Mouse (Mus musculus): ENCODE data around the gene Acads. TPM values are rescaled to one million over a fixed set of nuclear protein-coding genes. Genes with fewer than 3 reads are reported as not detected.

Gene Acads
- polyA plus RNA-seq, 1 experiment from 2014 or later: 89.5 TPM

- Histone ChIP-seq H3K4me3 (ENCODE audit: control insufficient read depth in 1 of 2, insufficient read depth in 1 of 2, low read depth in 1 of 2, low read length in 2 of 2) (no peak overlapping the region), H3K27ac (replicated peaks in 1 of 2; ENCODE audit: control insufficient read depth in 1 of 2, insufficient read depth in 1 of 2, low read depth in 2 of 2, low read length in 2 of 2) (no peak overlapping the region), H3K9me3 (ENCODE audit: control insufficient read depth, low read length) (no peaks in the 10 kb centered on the region), H3K27me3 (ENCODE audit: control insufficient read depth, insufficient read depth, low read length) (no peaks in the 10 kb centered on the region), H3K9ac (ENCODE audit: low read length) (no peak overlapping the region), H3K36me3 (ENCODE audit: control insufficient read depth, insufficient read depth, low read length) (peaks cover 8% of the 10 kb centered on the region), H3K4me1 (ENCODE audit: control insufficient read depth in 2 of 2, insufficient read depth in 2 of 2, low read length in 2 of 2) (peaks cover 24 to 59% of the 10 kb centered on the region in 2 experiments), H3K4me2 (ENCODE audit: low read length) (no peak overlapping the region)
- no peak for ATAC-seq (ENCODE audit: insufficient number of reproducible peaks, insufficient read depth, low FRiP score, low read depth)
- WGBS: 85% methylated on average over 11 of the region's 11 CpGs
Measured at GRCm38 (mm10) chr5:115068671-115069421, 50.3 kb downstream of the Acads start.

GRCm38 (mm10) chr5:115066245-115066644, 52.9 kb downstream of the Acads start:
- no peak overlapping the region for H3K27ac ChIP-seq (replicated peaks in 1 of 2; ENCODE audit: control insufficient read depth in 1 of 2, insufficient read depth in 1 of 2, low read depth in 2 of 2, low read length in 2 of 2)
- no peaks in the 10 kb centered on the region for H3K9me3 ChIP-seq (ENCODE audit: control insufficient read depth, low read length)
- WGBS: 33% methylated on average over 4 of the region's 4 CpGs
- peaks cover 15 to 44% of the 10 kb centered on the region in 2 experiments for H3K4me1 ChIP-seq (ENCODE audit: control insufficient read depth in 2 of 2, insufficient read depth in 2 of 2, low read length in 2 of 2)
- H3K9ac ChIP-seq (ENCODE audit: low read length): no peak overlapping the region
- no peaks in the 10 kb centered on the region for H3K27me3 ChIP-seq (ENCODE audit: control insufficient read depth, insufficient read depth, low read length)
- no peak for ATAC-seq (ENCODE audit: insufficient number of reproducible peaks, insufficient read depth, low FRiP score, low read depth)
- no peak overlapping the region for H3K4me2 ChIP-seq (ENCODE audit: low read length)
- H3K36me3 ChIP-seq (ENCODE audit: control insufficient read depth, insufficient read depth, low read length): peaks cover 20% of the 10 kb centered on the region
- no peak overlapping the region for H3K4me3 ChIP-seq (ENCODE audit: control insufficient read depth in 1 of 2, insufficient read depth in 1 of 2, low read depth in 1 of 2, low read length in 2 of 2)

- Histone ChIP-seq H3K36me3 (ENCODE audit: control insufficient read depth, insufficient read depth, low read length) (peaks cover 20% of the 10 kb centered on the region), H3K4me3 (ENCODE audit: control insufficient read depth in 1 of 2, insufficient read depth in 1 of 2, low read depth in 1 of 2, low read length in 2 of 2) (no peak overlapping the region), H3K9me3 (ENCODE audit: control insufficient read depth, low read length) (no peaks in the 10 kb centered on the region), H3K27me3 (ENCODE audit: control insufficient read depth, insufficient read depth, low read length) (no peaks in the 10 kb centered on the region), H3K9ac (ENCODE audit: low read length) (no peak overlapping the region), H3K4me2 (ENCODE audit: low read length) (no peak overlapping the region), H3K4me1 (ENCODE audit: control insufficient read depth in 2 of 2, insufficient read depth in 2 of 2, low read length in 2 of 2) (peaks cover 16 to 46% of the 10 kb centered on the region in 2 experiments), H3K27ac (replicated peaks in 1 of 2; ENCODE audit: control insufficient read depth in 1 of 2, insufficient read depth in 1 of 2, low read depth in 2 of 2, low read length in 2 of 2) (no peak overlapping the region)
- WGBS: 88% methylated on average over 7 of the region's 7 CpGs
- no peak for ATAC-seq (ENCODE audit: insufficient number of reproducible peaks, insufficient read depth, low FRiP score, low read depth)
Measured at GRCm38 (mm10) chr5:115063391-115063790, 55.8 kb downstream of the Acads start.

GRCm38 (mm10) chr5:115062566-115062965, 56.6 kb downstream of the Acads start:
- no peak overlapping the region for H3K4me3 ChIP-seq (ENCODE audit: control insufficient read depth in 1 of 2, insufficient read depth in 1 of 2, low read depth in 1 of 2, low read length in 2 of 2)
- H3K36me3 ChIP-seq (ENCODE audit: control insufficient read depth, insufficient read depth, low read length): peaks cover 20% of the 10 kb centered on the region
- ATAC-seq (ENCODE audit: insufficient number of reproducible peaks, insufficient read depth, low FRiP score, low read depth): no peak
- H3K9me3 ChIP-seq (ENCODE audit: control insufficient read depth, low read length): no peaks in the 10 kb centered on the region
- no peak overlapping the region for H3K9ac ChIP-seq (ENCODE audit: low read length)
- 78% methylated on average over 1 of the region's 1 CpGs for WGBS
- H3K4me2 ChIP-seq (ENCODE audit: low read length): no peak overlapping the region
- H3K27me3 ChIP-seq (ENCODE audit: control insufficient read depth, insufficient read depth, low read length): no peaks in the 10 kb centered on the region
- peaks cover 11 to 40% of the 10 kb centered on the region in 2 experiments for H3K4me1 ChIP-seq (ENCODE audit: control insufficient read depth in 2 of 2, insufficient read depth in 2 of 2, low read length in 2 of 2)
- no peak overlapping the region for H3K27ac ChIP-seq (replicated peaks in 1 of 2; ENCODE audit: control insufficient read depth in 1 of 2, insufficient read depth in 1 of 2, low read depth in 2 of 2, low read length in 2 of 2)

DNA sequence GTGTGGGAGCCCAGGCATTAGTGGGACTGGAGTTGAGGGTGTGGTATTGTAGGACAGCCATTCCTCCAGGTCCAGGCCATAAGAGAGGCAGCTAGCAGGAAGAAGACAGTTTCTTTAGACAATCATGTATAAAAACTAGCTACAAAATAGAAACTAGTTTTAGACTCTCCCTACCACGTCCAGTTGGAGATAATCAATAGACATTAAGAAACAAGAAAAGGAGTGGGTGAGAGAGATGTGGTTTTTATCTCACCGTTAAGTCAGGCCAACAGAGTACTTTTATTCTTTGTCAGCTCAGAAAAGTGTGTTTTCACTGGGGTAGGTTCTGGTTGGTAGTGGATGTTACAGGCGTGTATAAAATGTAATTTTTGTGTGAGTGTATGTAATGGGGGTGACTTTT, 58.2 kb downstream of the Acads start:
- no peak overlapping the region for H3K4me2 ChIP-seq (ENCODE audit: low read length)
- peaks cover 20% of the 10 kb centered on the region for H3K36me3 ChIP-seq (ENCODE audit: control insufficient read depth, insufficient read depth, low read length)
- H3K27ac ChIP-seq (replicated peaks in 1 of 2; ENCODE audit: control insufficient read depth in 1 of 2, insufficient read depth in 1 of 2, low read depth in 2 of 2, low read length in 2 of 2): no peak overlapping the region
- H3K4me1 ChIP-seq (ENCODE audit: control insufficient read depth in 2 of 2, insufficient read depth in 2 of 2, low read length in 2 of 2): peaks cover 7 to 29% of the 10 kb centered on the region in 2 experiments
- H3K27me3 ChIP-seq (ENCODE audit: control insufficient read depth, insufficient read depth, low read length): no peaks in the 10 kb centered on the region
- ATAC-seq (ENCODE audit: insufficient number of reproducible peaks, insufficient read depth, low FRiP score, low read depth): no peak
- 81% methylated on average over 3 of the region's 3 CpGs for WGBS
- no peak overlapping the region for H3K4me3 ChIP-seq (ENCODE audit: control insufficient read depth in 1 of 2, insufficient read depth in 1 of 2, low read depth in 1 of 2, low read length in 2 of 2)
- H3K9me3 ChIP-seq (ENCODE audit: control insufficient read depth, low read length): no peaks in the 10 kb centered on the region
- no peak overlapping the region for H3K9ac ChIP-seq (ENCODE audit: low read length)

Other genes starting within 250 kb of the Acads start
- 5.3 and 6.5 TPM in 2 replicates for gene Oasl2, start 222.4 kb downstream of the Acads start, polyA plus RNA-seq (2014; fragmentation: Nextera tagmentation; extraction: Ambion mirVana)
- gene Oasl1, start 196.1 kb downstream of the Acads start, polyA plus RNA-seq (2014; fragmentation: Nextera tagmentation; extraction: Ambion mirVana): 0.45 and 0.70 TPM in 2 replicates
- gene 2210016L21Rik, start 177.2 kb downstream of the Acads start, polyA plus RNA-seq (2014; fragmentation: Nextera tagmentation; extraction: Ambion mirVana): 38.5 and 38.8 TPM in 2 replicates
- not detected in 2 replicates for gene Hnf1a, start 148.3 kb downstream of the Acads start, polyA plus RNA-seq (2014; fragmentation: Nextera tagmentation; extraction: Ambion mirVana)
- 35.1 and 39.9 TPM in 2 replicates for gene Sppl3, start 108.2 kb downstream of the Acads start, polyA plus RNA-seq (2014; fragmentation: Nextera tagmentation; extraction: Ambion mirVana)
- gene Gm10401, start 21.1 kb downstream of the Acads start, polyA plus RNA-seq (2014; fragmentation: Nextera tagmentation; extraction: Ambion mirVana): 20.6 and 31.5 TPM in 2 replicates
- 17.5 and 20.5 TPM in 2 replicates for gene Unc119b, start 15.6 kb upstream of the Acads start, polyA plus RNA-seq (2014; fragmentation: Nextera tagmentation; extraction: Ambion mirVana)
- 53.6 and 57.8 TPM in 2 replicates for gene Mlec, start 38.8 kb upstream of the Acads start, polyA plus RNA-seq (2014; fragmentation: Nextera tagmentation; extraction: Ambion mirVana)
- gene Cabp1, start 75.0 kb upstream of the Acads start, polyA plus RNA-seq (2014; fragmentation: Nextera tagmentation; extraction: Ambion mirVana): 0.77 and 0.98 TPM in 2 replicates
- gene Pop5, start 116.5 kb upstream of the Acads start, polyA plus RNA-seq (2014; fragmentation: Nextera tagmentation; extraction: Ambion mirVana): 62.8 and 66.7 TPM in 2 replicates
- gene Rnf10, start 153.6 kb upstream of the Acads start, polyA plus RNA-seq (2014; fragmentation: Nextera tagmentation; extraction: Ambion mirVana): 77.1 and 83.9 TPM in 2 replicates
- 75.1 and 82.1 TPM in 2 replicates for gene Coq5, start 160.3 kb upstream of the Acads start, polyA plus RNA-seq (2014; fragmentation: Nextera tagmentation; extraction: Ambion mirVana)
- 1,218 and 1,301 TPM in 2 replicates for gene Dynll1, start 181.7 kb upstream of the Acads start, polyA plus RNA-seq (2014; fragmentation: Nextera tagmentation; extraction: Ambion mirVana)
- gene Srsf9, start 207.8 kb upstream of the Acads start, polyA plus RNA-seq (2014; fragmentation: Nextera tagmentation; extraction: Ambion mirVana): 95.0 and 104 TPM in 2 replicates
- 28.3 and 29.1 TPM in 2 replicates for gene Gatc, start 221.8 kb upstream of the Acads start, polyA plus RNA-seq (2014; fragmentation: Nextera tagmentation; extraction: Ambion mirVana)
- 42.9 and 47.6 TPM in 2 replicates for gene Triap1, start 221.9 kb upstream of the Acads start, polyA plus RNA-seq (2014; fragmentation: Nextera tagmentation; extraction: Ambion mirVana)
- gene Cox6a1, start 229.6 kb upstream of the Acads start, polyA plus RNA-seq (2014; fragmentation: Nextera tagmentation; extraction: Ambion mirVana): 1,685 and 1,706 TPM in 2 replicates